Mouse (Mus musculus): ENCODE data around the gene Maf. TPM values are rescaled to one million over a fixed set of nuclear protein-coding genes. Genes with fewer than 3 reads are reported as not detected.

Maf gene
- polyA plus RNA-seq, 1 experiment from 2014 or later: 12.1 TPM

DNA sequence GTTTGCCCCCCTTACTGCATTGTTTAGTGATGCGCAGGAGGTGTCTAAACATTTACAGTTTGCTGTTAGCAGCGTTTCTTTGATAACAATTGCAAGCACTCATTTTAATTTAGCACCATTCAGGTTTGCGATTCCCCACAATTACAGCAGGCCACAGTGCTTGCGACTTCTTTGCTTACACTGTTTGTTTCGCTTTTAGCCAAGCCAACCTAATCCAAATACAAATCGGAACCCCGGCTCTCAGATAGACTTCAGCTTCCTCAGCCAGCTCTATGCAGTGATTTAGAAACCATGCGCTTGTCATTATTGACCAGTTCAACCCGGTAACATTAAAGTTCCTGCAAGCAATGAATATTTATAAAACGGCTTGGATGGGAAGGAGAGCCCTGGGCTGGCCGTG lies 3.5 kb upstream of the Maf start:
- H3K9me3 ChIP-seq (ENCODE audit: control insufficient read depth, low read depth, low read length): no peaks in the 10 kb centered on the region
- ATAC-seq (ENCODE audit: insufficient number of reproducible peaks, insufficient read depth, low FRiP score, low read depth): no peak
- no peak overlapping the region for H3K9ac ChIP-seq (replicated peaks; ENCODE audit: low read depth, low read length)
- no peak overlapping the region for H3K4me3 ChIP-seq (ENCODE audit: low read depth, low read length)
- no peaks in the 10 kb centered on the region for H3K27me3 ChIP-seq (ENCODE audit: control insufficient read depth, insufficient read depth, low read length)
- no peaks in the 10 kb centered on the region for H3K36me3 ChIP-seq (ENCODE audit: control insufficient read depth, insufficient read depth, low read length)
- peaks cover 9% of the 10 kb centered on the region; the same call in 1 of the 2 replicates for H3K4me1 ChIP-seq (ENCODE audit: control insufficient read depth, insufficient read depth, low read length)
- H3K27ac ChIP-seq (ENCODE audit: low read length): no peak overlapping the region
- WGBS: 38% methylated on average over 11 of the region's 11 CpGs
- H3K4me2 ChIP-seq (replicated peaks; ENCODE audit: low read depth, low read length): no peak overlapping the region

DNA sequence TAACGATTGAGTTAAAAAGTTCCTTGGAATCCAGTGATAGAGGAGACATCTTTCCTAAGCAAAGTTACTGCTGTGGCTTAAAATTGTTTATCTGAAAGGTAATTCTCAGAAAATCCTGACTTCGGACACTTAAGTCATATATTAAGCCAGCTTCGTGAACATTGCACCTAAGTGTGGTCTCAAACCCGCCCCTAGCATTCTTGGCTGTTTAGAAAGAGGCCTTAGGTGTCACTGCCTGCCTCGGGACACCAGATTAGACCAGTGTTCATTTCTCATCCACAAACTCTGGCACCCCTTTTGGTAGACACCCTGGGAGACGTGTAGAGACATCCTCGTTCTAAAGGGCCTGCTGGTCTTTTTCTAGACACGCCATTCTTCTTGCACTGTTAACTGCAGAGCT lies 2.3 kb upstream of the Maf start:
- Histone ChIP-seq H3K4me1 (ENCODE audit: control insufficient read depth, insufficient read depth, low read length) (peaks cover 9% of the 10 kb centered on the region; the same call in 1 of the 2 replicates), H3K27ac (ENCODE audit: low read length) (no peak overlapping the region), H3K9ac (replicated peaks; ENCODE audit: low read depth, low read length) (no peak overlapping the region), H3K9me3 (ENCODE audit: control insufficient read depth, low read depth, low read length) (no peaks in the 10 kb centered on the region), H3K4me2 (replicated peaks; ENCODE audit: low read depth, low read length) (no peak overlapping the region), H3K4me3 (ENCODE audit: low read depth, low read length) (no peak overlapping the region), H3K27me3 (ENCODE audit: control insufficient read depth, insufficient read depth, low read length) (no peaks in the 10 kb centered on the region), H3K36me3 (ENCODE audit: control insufficient read depth, insufficient read depth, low read length) (no peaks in the 10 kb centered on the region)
- no peak for ATAC-seq (ENCODE audit: insufficient number of reproducible peaks, insufficient read depth, low FRiP score, low read depth)
- WGBS: 53% methylated on average over 8 of the region's 8 CpGs

- peak overlapping the region; percentile 71 for H3K4me3 ChIP-seq (ENCODE audit: low read depth, low read length)
- WGBS: 1% methylated on average over 19 of the region's 19 CpGs
- H3K9ac ChIP-seq (replicated peaks; ENCODE audit: low read depth, low read length): no peak overlapping the region
- H3K36me3 ChIP-seq (ENCODE audit: control insufficient read depth, insufficient read depth, low read length): no peaks in the 10 kb centered on the region
- H3K27ac ChIP-seq (ENCODE audit: low read length): no peak overlapping the region
- peaks cover 9% of the 10 kb centered on the region; the same call in 1 of the 2 replicates for H3K4me1 ChIP-seq (ENCODE audit: control insufficient read depth, insufficient read depth, low read length)
- no peaks in the 10 kb centered on the region for H3K27me3 ChIP-seq (ENCODE audit: control insufficient read depth, insufficient read depth, low read length)
- no peaks in the 10 kb centered on the region for H3K9me3 ChIP-seq (ENCODE audit: control insufficient read depth, low read depth, low read length)
- ATAC-seq (ENCODE audit: insufficient number of reproducible peaks, insufficient read depth, low FRiP score, low read depth): no peak
- H3K4me2 ChIP-seq (replicated peaks; ENCODE audit: low read depth, low read length): peak overlapping the region; percentile 61
Observed at GRCm38 (mm10) chr8:115708936-115709780, 1.6 kb upstream of the Maf start.

DNA sequence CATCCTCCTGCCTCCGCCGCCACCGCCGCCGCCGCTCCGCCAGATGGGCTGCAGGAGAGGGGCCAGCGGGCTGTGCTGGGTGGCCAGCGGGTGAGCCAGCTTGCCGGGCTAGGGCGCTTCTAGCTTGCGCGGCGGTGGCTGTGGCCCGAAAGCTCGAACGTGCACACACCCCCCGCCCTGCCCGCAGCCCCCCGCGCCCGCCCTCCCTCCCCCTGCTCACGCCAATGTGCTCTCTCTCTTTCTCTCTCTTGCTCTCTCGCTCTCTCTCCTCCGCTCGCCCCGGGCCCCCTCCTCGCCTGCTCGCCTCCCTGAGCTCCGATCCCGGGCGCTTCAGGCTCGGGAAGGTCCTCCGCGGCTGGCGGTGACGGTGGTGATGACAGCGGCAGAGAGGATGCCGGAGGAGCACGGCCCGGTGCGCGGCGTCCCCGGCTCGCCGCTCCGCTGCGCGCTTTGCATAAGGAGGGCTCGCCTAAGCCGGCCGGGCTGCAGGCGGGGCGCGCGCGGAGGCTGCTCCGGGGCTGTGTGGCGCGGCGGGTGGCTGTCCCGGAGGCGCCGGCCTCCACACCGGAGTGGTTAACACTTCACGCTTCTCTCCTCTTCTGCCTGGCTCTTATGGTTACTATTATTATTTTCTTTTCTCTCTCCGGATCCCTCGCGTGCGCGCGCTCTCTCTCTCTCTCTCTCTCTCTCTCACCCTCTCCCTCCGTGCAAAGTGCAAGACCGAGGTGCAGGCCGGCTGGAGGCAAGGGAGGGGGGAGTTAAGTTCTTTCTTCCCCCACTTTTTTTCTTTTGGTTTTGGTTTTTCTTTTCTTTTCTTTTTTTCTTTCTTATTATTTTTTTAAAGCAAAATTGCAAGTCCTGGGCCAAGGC lies 498 bp downstream of the Maf start:
- ATAC-seq (ENCODE audit: insufficient number of reproducible peaks, insufficient read depth, low FRiP score, low read depth): peak; percentile 70
- no peaks in the 10 kb centered on the region for H3K9me3 ChIP-seq (ENCODE audit: control insufficient read depth, low read depth, low read length)
- H3K4me1 ChIP-seq (ENCODE audit: control insufficient read depth, insufficient read depth, low read length): peaks cover 9% of the 10 kb centered on the region; the same call in 1 of the 2 replicates
- under 1% methylated on average over 57 of the region's 76 CpGs for WGBS
- H3K27me3 ChIP-seq (ENCODE audit: control insufficient read depth, insufficient read depth, low read length): no peaks in the 10 kb centered on the region
- no peaks in the 10 kb centered on the region for H3K36me3 ChIP-seq (ENCODE audit: control insufficient read depth, insufficient read depth, low read length)
- peak overlapping the region; percentile 71 for H3K4me3 ChIP-seq (ENCODE audit: low read depth, low read length)
- H3K9ac ChIP-seq (replicated peaks; ENCODE audit: low read depth, low read length): peak overlapping the region; percentile 64
- H3K4me2 ChIP-seq (replicated peaks; ENCODE audit: low read depth, low read length): peak overlapping the region; percentile 61
- peak overlapping the region; percentile 94 for H3K27ac ChIP-seq (ENCODE audit: low read length)

- H3K4me2 ChIP-seq (replicated peaks; ENCODE audit: low read depth, low read length): peak overlapping the region; percentile 61
- peak; percentile 3; the same call in 1 of the 2 replicates for ATAC-seq (ENCODE audit: insufficient number of reproducible peaks, insufficient read depth, low FRiP score, low read depth)
- H3K27ac ChIP-seq (ENCODE audit: low read length): peak overlapping the region; percentile 94
- peak overlapping the region; percentile 71 for H3K4me3 ChIP-seq (ENCODE audit: low read depth, low read length)
- peak overlapping the region; percentile 64 for H3K9ac ChIP-seq (replicated peaks; ENCODE audit: low read depth, low read length)
- H3K4me1 ChIP-seq (ENCODE audit: control insufficient read depth, insufficient read depth, low read length): peaks cover 9% of the 10 kb centered on the region; the same call in 1 of the 2 replicates
- no peaks in the 10 kb centered on the region for H3K9me3 ChIP-seq (ENCODE audit: control insufficient read depth, low read depth, low read length)
- no peaks in the 10 kb centered on the region for H3K36me3 ChIP-seq (ENCODE audit: control insufficient read depth, insufficient read depth, low read length)
- WGBS: under 1% methylated on average over 39 of the region's 39 CpGs
- no peaks in the 10 kb centered on the region for H3K27me3 ChIP-seq (ENCODE audit: control insufficient read depth, insufficient read depth, low read length)
Observed at GRCm38 (mm10) chr8:115706411-115706860, 1.2 kb downstream of the Maf start.

DNA sequence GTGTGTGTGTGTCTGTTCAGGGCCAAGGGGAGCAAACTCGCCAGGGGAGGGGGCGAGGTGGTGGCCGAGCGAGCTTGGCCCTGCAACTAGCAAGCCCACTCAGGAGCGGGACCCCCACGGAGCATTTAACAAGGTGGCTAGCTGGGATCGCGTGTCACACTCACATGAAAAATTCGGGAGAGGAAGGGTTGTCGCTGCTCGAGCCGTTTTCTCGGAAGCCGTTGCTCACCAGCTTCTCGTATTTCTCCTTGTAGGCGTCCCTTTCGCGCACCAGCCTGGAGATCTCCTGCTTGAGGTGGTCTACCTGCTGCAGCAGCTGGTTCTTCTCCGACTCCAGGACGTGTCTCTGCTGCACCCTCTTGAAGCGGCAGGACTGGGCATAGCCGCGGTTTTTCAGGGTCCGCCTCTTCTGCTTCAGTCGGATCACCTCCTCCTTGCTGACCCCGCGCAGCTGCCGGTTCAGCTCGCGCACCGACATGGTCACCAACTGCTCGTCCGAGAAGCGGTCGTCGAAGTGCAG lies 1.9 kb downstream of the Maf start:
- Histone ChIP-seq H3K4me2 (replicated peaks; ENCODE audit: low read depth, low read length) (peak overlapping the region; percentile 61), H3K4me1 (ENCODE audit: control insufficient read depth, insufficient read depth, low read length) (0 out of 2 replicates have a peak, but pooled peaks cover 4% of the 10 kb centered on the region), H3K4me3 (ENCODE audit: low read depth, low read length) (peak overlapping the region; percentile 71), H3K9ac (replicated peaks; ENCODE audit: low read depth, low read length) (peak overlapping the region; percentile 64), H3K9me3 (ENCODE audit: control insufficient read depth, low read depth, low read length) (no peaks in the 10 kb centered on the region), H3K27ac (ENCODE audit: low read length) (peak overlapping the region; percentile 63; the same call in 1 of the 2 replicates), H3K36me3 (ENCODE audit: control insufficient read depth, insufficient read depth, low read length) (no peaks in the 10 kb centered on the region), H3K27me3 (ENCODE audit: control insufficient read depth, insufficient read depth, low read length) (no peaks in the 10 kb centered on the region)
- ATAC-seq (ENCODE audit: insufficient number of reproducible peaks, insufficient read depth, low FRiP score, low read depth): no peak
- under 1% methylated on average over 35 of the region's 36 CpGs for WGBS

GRCm38 (mm10) chr8:115703056-115703455 lies 4.5 kb downstream of the Maf start:
- peaks cover 6% of the 10 kb centered on the region; the same call in 1 of the 2 replicates for H3K4me1 ChIP-seq (ENCODE audit: control insufficient read depth, insufficient read depth, low read length)
- H3K9me3 ChIP-seq (ENCODE audit: control insufficient read depth, low read depth, low read length): no peaks in the 10 kb centered on the region
- H3K27me3 ChIP-seq (ENCODE audit: control insufficient read depth, insufficient read depth, low read length): no peaks in the 10 kb centered on the region
- peak overlapping the region; percentile 8; the same call in 1 of the 2 replicates for H3K4me3 ChIP-seq (ENCODE audit: low read depth, low read length)
- no peaks in the 10 kb centered on the region for H3K36me3 ChIP-seq (ENCODE audit: control insufficient read depth, insufficient read depth, low read length)
- WGBS: 85% methylated on average over 4 of the region's 4 CpGs
- no peak overlapping the region for H3K27ac ChIP-seq (ENCODE audit: low read length)
- no peak for ATAC-seq (ENCODE audit: insufficient number of reproducible peaks, insufficient read depth, low FRiP score, low read depth)
- H3K4me2 ChIP-seq (replicated peaks; ENCODE audit: low read depth, low read length): no peak overlapping the region; the same call in 1 of the 2 replicates
- H3K9ac ChIP-seq (replicated peaks; ENCODE audit: low read depth, low read length): no peak overlapping the region

- H3K36me3 ChIP-seq (ENCODE audit: control insufficient read depth, insufficient read depth, low read length): no peaks in the 10 kb centered on the region
- WGBS: 64% methylated on average over 5 of the region's 5 CpGs
- H3K4me3 ChIP-seq (ENCODE audit: low read depth, low read length): no peak overlapping the region
- H3K27ac ChIP-seq (ENCODE audit: low read length): no peak overlapping the region
- no peak overlapping the region for H3K4me2 ChIP-seq (replicated peaks; ENCODE audit: low read depth, low read length)
- no peaks in the 10 kb centered on the region for H3K9me3 ChIP-seq (ENCODE audit: control insufficient read depth, low read depth, low read length)
- no peaks in the 10 kb centered on the region for H3K27me3 ChIP-seq (ENCODE audit: control insufficient read depth, insufficient read depth, low read length)
- ATAC-seq (ENCODE audit: insufficient number of reproducible peaks, insufficient read depth, low FRiP score, low read depth): no peak
- no peak overlapping the region for H3K9ac ChIP-seq (replicated peaks; ENCODE audit: low read depth, low read length)
- peaks cover 6% of the 10 kb centered on the region; the same call in 1 of the 2 replicates for H3K4me1 ChIP-seq (ENCODE audit: control insufficient read depth, insufficient read depth, low read length)
Observed at GRCm38 (mm10) chr8:115701001-115701400, 6.6 kb downstream of the Maf start.
